Mouse (Mus musculus) heart, adult 2 months (tissue): Measurements from ENCODE around the gene Pigg. TPM values are rescaled to one million over a fixed set of nuclear protein-coding genes. Genes with fewer than 3 reads are reported as not detected.
A peak's percentile ranks its signal among the peaks of the same experiment; 100 is the strongest.
"Not testable (repeated sequence)": the region's sequence is repeated elsewhere in the genome, so short reads cannot be mapped to it uniquely, and the experiment has no call there.

Experiments used
- DNase-seq, 2 experiments: peaks; one replicate each; pipeline ENCODE4 v3.0.0; 2021
- H3K27ac ChIP-seq: fragments of 200-600 bp; 2 replicates; pipeline ENCODE4 v1.8.1; 2022
- H3K27me3 ChIP-seq: fragments of 200-500 bp; 2 replicates; pipeline ENCODE4 v1.6.1; 2012; ENCODE audit warnings: mild to moderate bottlenecking, low read length, inconsistent platforms, mixed read lengths; ENCODE audit not compliant: control insufficient read depth, insufficient read depth
- H3K36me3 ChIP-seq: fragments of 200-500 bp; 2 replicates; pipeline ENCODE4 v1.6.1; 2012; ENCODE audit warnings: low read length, inconsistent platforms; ENCODE audit not compliant: control insufficient read depth, insufficient read depth
- H3K4me1 ChIP-seq: fragments of 200-500 bp; 2 replicates; pipeline ENCODE4 v1.6.1; 2011; ENCODE audit warnings: low read length; ENCODE audit not compliant: control insufficient read depth, insufficient read depth
- H3K4me3 ChIP-seq: fragments of 200-600 bp; 2 replicates; pipeline ENCODE4 v1.8.1; 2022
- H3K79me2 ChIP-seq: fragments of 200-500 bp; replicated peaks from 2 replicates; pipeline ENCODE4 v1.6.1; 2012; ENCODE audit warnings: mild to moderate bottlenecking, inconsistent platforms, low read length, moderate library complexity, mixed read lengths; ENCODE audit not compliant: control insufficient read depth, insufficient read depth
- H3K9ac ChIP-seq: fragments of 200-500 bp; 2 replicates; pipeline ENCODE4 v1.6.1; 2012; ENCODE audit warnings: low read depth, mild to moderate bottlenecking, control low read depth, inconsistent platforms, low read length, mixed read lengths
- CTCF ChIP-seq: fragments of 200-600 bp; IDR thresholded peaks from 2 replicates; pipeline ENCODE4 v1.8.1; 2022; ENCODE audit warnings: antibody characterized with exemption, mild to moderate bottlenecking, moderate library complexity
- EP300 ChIP-seq: fragments of 200-500 bp; IDR thresholded peaks from 2 replicates; pipeline ENCODE4 v1.6.1; 2011; ENCODE audit warnings: low read depth, low read length, control low read depth; ENCODE audit not compliant: insufficient read depth
- POLR2A ChIP-seq: fragments of 200-500 bp; IDR thresholded peaks from 2 replicates; pipeline ENCODE4 v1.6.1; 2011; ENCODE audit warnings: mild to moderate bottlenecking, low read depth, low read length, control low read depth; ENCODE audit not compliant: insufficient read depth
- WGBS: fragments of 180-500 bp; shearing (Covaris S2); methylation state at CpG from one replicate; pipeline ENCODE4 v1.1.7; 2018; 5-methylcytosine and 5-hydroxymethylcytosine counted together
- intact Hi-C: fragments of 180-260 bp; cut with DNase I; formaldehyde crosslinking; loops from one replicate; pipeline ENCODE4 v1.15.1; 2025
- long read RNA-seq: library from polyadenylated mRNA; stranded (forward); transcript quantifications from one replicate; pipeline ENCODE4 v2.0.0, GENCODE M21; 2021
- polyA plus RNA-seq: library from polyadenylated mRNA; depleted of rRNA; stranded (reverse); fragments of >200 nt; gene quantifications from 2 replicates; pipeline ENCODE4 v1.2.3, GENCODE M21; 2012; rRNA removed
- total RNA-seq, 2 experiments: library from RNA; stranded (reverse); gene quantifications; 2 replicates each; pipeline ENCODE4 v1.2.3; 2021

Gene Pigg
- total RNA-seq (10 to 100 TPM; 10.0 to 10.4 TPM), polyA plus RNA-seq (5.9 and 11.3 TPM in 2 replicates)
- long read RNA-seq, full-length matches to known transcripts: 6 of 12 reads
- long read RNA-seq, partial matches to known transcripts: 1 of 12 reads
- long read RNA-seq, other reads (novel, unspliced or antisense): 5 of 12 reads

- TF ChIP-seq POLR2A: peak; percentile 89
- 0 out of 2 replicates have a peak, but pooled peaks have one; percentile 11 for TF ChIP-seq EP300
- TF ChIP-seq CTCF: peak; percentile 30
- no peaks in the 10 kb centered on the region for H3K27me3 ChIP-seq
- H3K4me1 ChIP-seq: peaks cover 4% of the 10 kb centered on the region
- H3K4me3 ChIP-seq: peak within 1 kb of the TSS; percentile 91
- H3K36me3 ChIP-seq: no peaks in the 10 kb centered on the region
- WGBS: under 1% methylated on average over 57 of the region's 57 CpGs
- peak within 1 kb of the TSS; percentile 89 for H3K9ac ChIP-seq
- H3K79me2 ChIP-seq: no peaks in the 10 kb centered on the region
- intact Hi-C loops: loop anchor here (1.0 kb wide), 1 partner anchor 44 kb away; the partner anchor contains the start of gene Dr1
- peak within 1 kb of the TSS; percentile 92 for H3K27ac ChIP-seq
- DNase-seq: peak; percentile 94 to 97
These were observed at the start of gene Pigg for GRCm38 (mm10) chr5:108312224-108313064. Pigg (plus strand) TSS chr5:108312609.

GRCm38 (mm10) chr5:108262722-108263121, 49.7 kb upstream of the Pigg start:
- H3K27me3 ChIP-seq: no peaks in the 10 kb centered on the region
- no peaks in the 10 kb centered on the region for H3K79me2 ChIP-seq
- H3K4me3 ChIP-seq: no peak overlapping the region
- H3K9ac ChIP-seq: no peak overlapping the region
- intact Hi-C loops: loop anchor here (10.0 kb wide), 2 partner anchors 202 to 402 kb away; partner anchors contain the start of genes Dgkq, Idua and Pcgf3
- 38% methylated on average over 4 of the region's 4 CpGs for WGBS
- no peaks in the 10 kb centered on the region for H3K36me3 ChIP-seq
- no peaks in the 10 kb centered on the region for H3K4me1 ChIP-seq
- peak in 1 of 2 experiments; percentile 8 for DNase-seq
- TF ChIP-seq POLR2A: no peak
- no peak for TF ChIP-seq EP300
- TF ChIP-seq CTCF: no peak
- H3K27ac ChIP-seq: no peak overlapping the region

DNA sequence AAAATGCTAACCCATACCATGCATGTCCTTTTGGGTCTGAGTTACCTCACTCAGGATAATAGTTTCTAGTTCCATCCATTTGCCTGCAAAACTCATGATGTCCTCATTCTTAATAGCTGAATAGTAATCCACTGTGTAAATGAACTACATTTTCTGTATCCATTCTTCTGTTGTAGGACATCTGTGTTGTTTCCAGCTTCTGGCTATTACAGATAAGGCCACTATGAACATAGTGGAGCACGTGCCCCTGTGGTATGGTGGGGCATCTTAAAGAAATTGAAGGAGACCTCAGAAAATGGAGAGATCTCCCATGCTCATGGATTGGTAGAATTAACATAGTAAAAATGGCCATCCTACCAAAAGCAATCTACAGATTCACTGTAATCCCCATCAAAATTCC, 48.6 kb upstream of the Pigg start:
- not testable (repeated sequence) for H3K79me2 ChIP-seq, H3K27me3 ChIP-seq, H3K27ac ChIP-seq, H3K9ac ChIP-seq, H3K4me3 ChIP-seq, H3K4me1 ChIP-seq, DNase-seq, H3K36me3 ChIP-seq
- WGBS: 76% methylated on average over 1 of the region's 1 CpGs
- intact Hi-C loops: loop anchor here (10.0 kb wide), 2 partner anchors 201 to 401 kb away; partner anchors contain the start of genes Dgkq, Idua and Pcgf3

- Histone ChIP-seq H3K9ac (no peak overlapping the region), H3K4me1 (peaks cover 4% of the 10 kb centered on the region), H3K27me3 (no peaks in the 10 kb centered on the region), H3K36me3 (peaks cover 14% of the 10 kb centered on the region), H3K27ac (no peak overlapping the region), H3K79me2 (no peaks in the 10 kb centered on the region; the same call in 1 of the 2 replicates), H3K4me3 (no peak overlapping the region)
- DNase-seq: no peak
- TF ChIP-seq CTCF (no peak), EP300 (no peak), POLR2A (no peak)
- intact Hi-C loops: loop anchor here (5.0 to 10.0 kb wide), 4 partner anchors 198 to 398 kb away; partner anchors contain the start of genes Dgkq, Fam69a, Idua and Pcgf3
These were observed 45.4 kb upstream of the Pigg start for GRCm38 (mm10) chr5:108266990-108267389.

- WGBS: 3% methylated on average over 55 of the region's 55 CpGs
- no peaks in the 10 kb centered on the region for H3K27me3 ChIP-seq
- peak within 1 kb of the TSS; percentile 98 for H3K27ac ChIP-seq
- H3K4me1 ChIP-seq: peaks cover 4% of the 10 kb centered on the region
- peak; percentile 92 to 93 for DNase-seq
- TF ChIP-seq POLR2A: peak; percentile 76
- TF ChIP-seq CTCF: no peak
- TF ChIP-seq EP300: no peak
- no peaks in the 10 kb centered on the region; the same call in 1 of the 2 replicates for H3K79me2 ChIP-seq
- peaks cover 21% of the 10 kb centered on the region for H3K36me3 ChIP-seq
- peak within 1 kb of the TSS; percentile 94 for H3K4me3 ChIP-seq
- intact Hi-C loops: loop anchor here (1.0 to 10.0 kb wide), 8 partner anchors 44 to 396 kb away; partner anchors contain the start of genes Ccdc18, Dgkq, Fam69a and Idua
- H3K9ac ChIP-seq: peak within 1 kb of the TSS; percentile 88
These were observed 44.0 kb upstream of the Pigg start, which contains the start of gene Dr1 for GRCm38 (mm10) chr5:108268127-108269062. Dr1 (plus strand) TSS chr5:108268897.
